Mouse (Mus musculus) hindbrain, embryonic 10.5 days (tissue): ENCODE results near the gene Mesd. TPM values are rescaled to one million over a fixed set of nuclear protein-coding genes. Genes with fewer than 3 reads are reported as not detected.

Source experiments
- polyA plus RNA-seq: library from polyadenylated mRNA; unstranded; fragments of >200 nt; fragmentation: Nextera tagmentation; extraction: Ambion mirVana; gene quantifications from 2 replicates; pipeline ENCODE4 v1.2.1, GENCODE M21; 2016

Gene Mesd
- polyA plus RNA-seq, 1 experiment from 2014 or later: 73.4 TPM

Other genes with a start within 250 kb of the Mesd start
- gene Il16, start 138.7 kb upstream of the Mesd start, polyA plus RNA-seq: 1.1 TPM in 2 replicates
- 0.24 and 1.5 TPM in 2 replicates for gene Cfap161, start 89.6 kb upstream of the Mesd start, polyA plus RNA-seq
- gene Tlnrd1, start 161 bp upstream of the Mesd start, polyA plus RNA-seq: 11.7 and 15.2 TPM in 2 replicates
- 0.33 and 0.40 TPM in 2 replicates for gene Cemip, start 202.0 kb downstream of the Mesd start, polyA plus RNA-seq